Mouse (Mus musculus): Measurements from ENCODE around the gene Amotl1.
A peak's percentile ranks its signal among the peaks of the same experiment; 100 is the strongest.

Amotl1 gene

DNA sequence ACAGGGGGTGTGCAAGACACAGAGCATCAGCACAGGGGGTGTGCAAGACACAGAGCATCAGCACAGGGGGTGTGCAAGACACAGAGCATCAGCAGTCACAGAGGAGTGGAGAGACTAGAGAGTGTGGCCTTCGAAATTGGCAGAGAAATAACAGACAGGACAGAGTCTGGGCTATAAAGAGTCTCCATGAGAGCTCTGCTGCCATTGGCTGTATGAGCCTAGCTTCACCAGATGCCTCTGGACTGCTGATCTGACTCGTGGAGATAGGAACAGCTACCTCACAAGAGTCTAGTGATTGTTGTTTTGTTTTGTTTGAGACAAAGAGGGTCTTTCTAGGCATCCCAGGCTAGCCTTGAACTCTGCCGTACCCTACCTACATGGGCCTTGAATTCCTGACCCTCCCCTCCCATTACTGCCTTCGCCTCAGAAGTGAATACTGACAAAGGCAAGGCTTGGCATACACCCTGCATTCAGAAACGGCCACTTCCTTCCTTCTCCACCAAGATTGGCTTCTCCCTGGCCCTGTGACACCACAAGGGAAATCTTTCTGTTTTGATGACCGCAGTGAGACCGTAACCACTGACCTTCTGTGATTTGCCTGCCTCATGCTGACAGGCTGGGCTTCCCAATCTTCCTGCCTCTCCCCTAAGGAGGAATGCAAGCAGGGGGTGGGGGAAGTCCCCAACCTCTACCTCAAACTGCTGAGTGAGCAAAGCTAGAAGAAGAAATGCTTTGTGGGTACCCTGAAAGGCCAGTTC is 3.4 kb downstream of the Amotl1 start:
- DNase-seq (ENCODE audit: low read depth, low spot score): peak; percentile 75

GRCm38 (mm10) chr9:14636244-14636643 is 8.6 kb downstream of the Amotl1 start:
- DNase-seq (ENCODE audit: low read depth, low spot score): no peak

DNA sequence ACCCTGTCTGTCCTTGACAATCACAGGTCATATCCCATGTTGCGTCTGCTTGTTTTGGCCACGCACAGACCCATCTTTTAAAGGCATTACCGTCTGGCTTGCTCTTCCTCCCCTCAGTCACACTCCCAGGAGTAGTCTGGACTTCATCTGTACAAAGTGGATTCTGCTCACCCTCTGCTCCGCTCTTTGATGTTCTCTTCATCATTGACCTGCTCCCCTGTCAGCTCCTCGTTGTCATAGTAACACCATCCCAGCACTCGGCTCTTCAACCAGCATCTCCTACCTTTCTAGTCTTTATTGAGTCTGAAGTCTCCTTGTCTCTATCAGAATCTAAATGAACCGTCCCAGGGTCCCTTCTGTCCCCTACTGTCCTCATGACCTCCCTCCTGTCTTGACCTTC is 9.3 kb downstream of the Amotl1 start:
- no peak for DNase-seq (ENCODE audit: low read depth, low spot score)

GRCm38 (mm10) chr9:14634155-14634554 is 10.7 kb downstream of the Amotl1 start:
- DNase-seq (ENCODE audit: low read depth, low spot score): no peak

- no peak for DNase-seq (ENCODE audit: low read depth, low spot score)
Observed at GRCm38 (mm10) chr9:14632365-14633163, 12.3 kb downstream of the Amotl1 start.

DNA sequence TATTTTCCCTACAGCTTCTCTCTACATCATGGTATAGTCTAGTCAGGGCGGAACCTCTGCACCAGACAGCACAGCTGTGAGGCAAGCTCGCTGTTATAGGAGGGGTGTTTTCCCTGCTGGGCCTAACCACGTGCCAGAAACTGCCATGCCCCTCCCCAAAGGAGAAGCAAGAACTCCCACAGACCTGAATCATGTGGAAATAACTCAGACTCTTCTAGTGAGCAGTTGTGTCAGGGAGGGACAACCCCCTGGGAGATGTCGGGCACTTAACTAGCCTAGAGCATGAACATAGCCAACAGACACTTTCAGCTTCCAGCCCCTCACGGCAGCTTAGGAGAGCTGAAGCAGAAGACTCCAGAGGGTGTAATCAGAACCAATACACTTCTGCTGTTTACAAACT is 13.1 kb downstream of the Amotl1 start:
- no peak for DNase-seq (ENCODE audit: low read depth, low spot score)

DNA sequence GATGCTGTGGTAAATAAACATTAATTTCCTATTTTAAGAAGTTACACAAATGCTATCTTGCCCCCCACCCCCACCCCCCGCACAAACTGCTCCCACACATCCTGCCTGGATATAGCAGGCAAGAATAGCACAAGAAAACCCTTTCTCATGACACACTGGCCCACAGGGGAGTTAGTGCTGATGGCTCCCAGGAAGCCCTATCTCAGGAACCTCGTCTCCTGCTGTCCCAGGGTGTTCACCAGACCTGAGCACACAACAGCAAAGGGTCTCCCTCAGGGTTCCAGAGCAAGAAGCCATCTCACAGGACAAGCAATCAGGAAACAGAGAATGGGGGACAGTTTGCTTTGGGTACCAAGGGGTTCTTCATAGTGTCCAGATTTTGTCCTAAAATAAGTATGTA is 17.3 kb downstream of the Amotl1 start:
- DNase-seq (ENCODE audit: low read depth, low spot score): no peak

DNA sequence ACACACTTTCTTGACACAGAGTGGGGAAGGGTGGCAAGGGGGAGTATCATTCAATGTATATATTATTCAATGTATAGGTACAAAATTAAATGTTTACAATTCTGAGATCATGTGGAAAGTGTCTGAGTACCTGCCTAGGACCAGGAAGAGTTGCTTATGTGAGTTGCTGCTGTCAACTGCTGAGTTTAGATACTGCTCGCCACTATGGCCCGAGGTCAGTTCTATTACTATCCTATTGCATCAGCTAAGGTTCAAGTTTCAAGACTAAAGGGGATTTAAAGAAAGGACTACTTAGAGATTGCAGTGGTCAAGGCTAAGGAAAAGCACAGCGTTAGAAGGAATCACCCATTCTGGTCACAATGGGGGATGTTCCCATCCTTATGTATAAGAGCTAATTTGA is 18.9 kb downstream of the Amotl1 start:
- DNase-seq (ENCODE audit: low read depth, low spot score): no peak

- no peak for DNase-seq (ENCODE audit: low read depth, low spot score)
Observed at GRCm38 (mm10) chr9:14625024-14625423, 19.8 kb downstream of the Amotl1 start.

DNA sequence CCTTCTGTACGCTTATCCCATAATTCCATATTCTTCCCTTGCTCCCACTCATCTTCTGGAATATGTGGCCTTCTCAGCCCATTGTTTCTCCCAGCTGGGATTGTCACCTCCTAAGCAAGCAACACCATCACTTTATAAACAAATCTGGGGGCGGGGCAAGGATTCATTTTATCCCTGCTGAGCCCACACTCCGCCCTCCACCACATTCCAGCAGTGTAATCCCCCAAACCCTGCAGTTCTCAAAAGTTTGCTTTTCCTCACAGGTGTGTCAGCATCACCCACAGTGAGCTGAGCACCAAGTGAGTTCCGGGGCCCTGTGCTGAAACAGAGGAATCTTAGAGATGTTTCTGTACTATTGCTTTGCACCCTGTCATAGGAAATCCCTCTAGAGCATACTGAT is 20.9 kb downstream of the Amotl1 start:
- DNase-seq (ENCODE audit: low read depth, low spot score): no peak

DNA sequence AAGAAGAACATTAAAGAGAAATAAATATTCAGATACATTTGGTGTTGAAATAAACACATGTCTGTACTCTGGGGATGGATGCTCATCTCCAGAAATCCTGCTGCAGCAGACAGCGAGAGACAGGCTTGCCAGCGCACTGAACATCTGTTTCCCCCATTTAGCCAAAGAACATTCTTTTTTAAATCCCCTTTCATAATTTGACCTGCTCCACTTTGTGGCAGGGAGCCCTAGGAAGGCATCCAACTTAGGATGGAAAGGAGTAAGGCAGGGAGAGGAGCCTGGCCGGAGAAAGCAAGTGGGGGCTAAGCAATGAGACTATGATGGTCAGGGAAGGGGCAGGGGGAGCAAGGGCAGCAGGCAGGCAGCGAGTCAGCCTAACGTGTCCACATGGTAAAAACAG is 21.6 kb downstream of the Amotl1 start:
- no peak for DNase-seq (ENCODE audit: low read depth, low spot score)

- DNase-seq (ENCODE audit: low read depth, low spot score): no peak
Observed at GRCm38 (mm10) chr9:14622848-14623247, 22.0 kb downstream of the Amotl1 start.

- no peak for DNase-seq (ENCODE audit: low read depth, low spot score)
Observed at GRCm38 (mm10) chr9:14620107-14620506, 24.7 kb downstream of the Amotl1 start.

DNA sequence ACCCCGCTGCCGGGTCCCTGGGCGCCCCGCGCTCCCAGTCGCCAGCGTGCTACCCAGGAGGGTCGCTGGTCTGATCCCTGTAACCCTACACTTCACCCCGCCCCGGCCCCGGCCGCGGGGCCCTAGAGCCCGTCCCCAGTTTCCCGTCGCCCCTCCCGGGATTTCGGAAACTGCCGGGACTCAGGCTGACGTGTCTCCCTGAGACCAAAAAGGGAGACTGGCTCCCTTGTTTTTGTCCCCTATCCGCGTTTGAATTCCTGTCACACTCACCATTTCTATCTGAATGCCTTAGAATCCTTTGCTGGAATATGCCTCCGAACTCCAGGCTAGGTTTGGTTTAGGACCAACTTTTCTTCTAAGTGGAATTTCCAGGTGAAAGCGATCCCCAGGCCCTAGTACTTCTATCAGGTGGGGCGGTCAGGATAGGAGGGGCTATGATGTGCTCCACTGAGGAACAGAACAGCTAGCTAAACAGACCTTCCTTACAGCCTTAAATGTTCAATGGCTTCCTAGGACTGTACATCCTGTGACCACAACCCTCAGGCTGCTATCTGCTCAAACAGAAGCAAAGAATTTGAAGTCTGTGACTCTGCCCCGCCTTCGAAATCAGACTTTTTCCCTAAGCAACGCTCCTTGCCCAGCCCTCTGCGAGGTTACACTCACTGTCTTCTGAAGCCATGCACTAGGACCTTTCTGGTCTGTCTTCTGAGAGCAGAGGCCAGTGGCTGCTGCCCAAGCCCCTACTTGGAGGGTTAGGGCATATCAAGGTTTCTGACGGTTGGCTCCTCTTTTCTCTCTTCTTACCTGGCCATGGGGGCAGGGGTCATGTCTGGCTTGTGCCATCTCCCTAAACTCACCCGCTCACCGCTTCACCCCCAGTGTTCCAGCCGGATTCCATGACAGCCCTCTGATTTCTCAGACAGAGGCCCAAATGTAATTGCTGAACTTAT is 29.6 kb downstream of the Amotl1 start:
- DNase-seq (ENCODE audit: low read depth, low spot score): peak; percentile 23

DNA sequence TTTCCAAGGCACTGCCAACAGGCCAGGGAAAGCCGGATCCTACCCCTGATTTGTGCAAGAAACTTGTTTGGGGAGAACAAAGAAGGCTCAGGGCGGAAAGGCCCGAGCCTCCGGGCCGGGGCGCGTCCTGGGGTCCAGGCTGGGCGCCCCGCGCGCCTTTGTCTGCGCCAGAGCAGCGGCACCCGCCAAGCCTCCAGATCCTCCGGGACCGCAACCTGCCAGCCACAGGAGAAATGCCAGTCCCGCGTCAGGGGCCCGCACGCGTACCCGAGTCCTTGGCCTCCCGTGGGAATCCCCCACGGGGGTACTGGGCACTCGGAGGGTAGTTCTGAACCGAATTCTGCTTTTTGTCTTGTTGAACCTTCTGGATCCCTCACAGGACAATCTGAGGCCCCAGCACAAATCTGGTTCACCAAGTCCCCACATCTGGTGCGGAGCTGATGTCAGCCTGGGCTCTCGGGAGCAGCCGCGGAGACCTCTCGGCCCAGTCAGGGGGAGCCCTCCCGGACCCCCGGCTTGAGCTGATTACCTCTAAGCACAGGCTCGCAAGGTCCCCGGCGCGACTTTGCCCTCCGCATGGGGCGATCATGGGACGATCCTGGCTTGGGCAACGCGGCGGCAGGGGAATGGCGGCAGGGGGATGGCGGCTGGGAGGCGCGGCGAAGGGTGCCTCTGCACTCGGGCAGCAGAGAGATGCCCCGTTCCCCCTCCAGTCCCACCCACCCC is 30.5 kb downstream of the Amotl1 start:
- DNase-seq (ENCODE audit: low read depth, low spot score): peak; percentile 20

DNA sequence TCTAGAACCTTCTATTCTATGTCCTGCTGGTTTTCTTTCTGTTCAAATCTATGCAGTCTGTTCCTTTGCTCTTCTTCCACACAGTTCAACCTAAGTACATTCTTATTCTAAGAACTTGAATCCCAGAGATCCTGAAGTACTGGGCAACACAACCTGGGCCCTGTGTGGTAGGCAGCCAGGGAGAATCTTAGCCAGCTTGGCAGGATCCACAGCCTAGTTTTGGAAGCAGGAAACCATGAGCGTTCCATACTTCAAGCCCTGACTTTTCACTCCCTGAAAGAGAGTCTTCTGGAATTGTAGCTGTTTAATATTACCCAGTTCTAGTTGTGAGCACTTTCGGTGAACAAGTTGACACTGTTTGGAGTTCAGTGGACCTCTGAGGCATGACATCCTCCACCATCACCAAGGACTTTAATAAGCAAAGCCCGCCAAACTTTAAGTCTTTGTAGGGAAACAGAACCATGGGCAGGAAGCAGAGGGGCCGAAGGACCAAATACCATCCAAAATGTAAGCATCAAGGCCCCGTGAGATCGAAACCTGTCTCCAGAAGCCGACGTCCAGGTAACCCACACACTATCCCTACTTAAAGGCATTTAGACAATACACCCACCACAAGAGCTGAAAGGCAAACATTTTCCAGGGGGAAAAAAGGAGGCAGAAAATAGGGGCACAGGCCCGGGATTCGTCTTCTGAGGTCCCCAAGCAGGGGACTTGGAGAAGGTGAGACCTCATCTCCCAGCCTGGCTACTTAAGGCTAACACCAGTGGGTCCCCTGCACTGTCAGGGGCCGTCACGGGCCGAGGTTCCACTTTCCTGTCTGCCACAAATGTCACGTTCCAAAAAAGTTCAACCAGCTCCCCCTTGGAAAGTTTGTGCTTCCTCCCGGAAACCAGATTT is 31.3 kb downstream of the Amotl1 start:
- no peak for DNase-seq (ENCODE audit: low read depth, low spot score)

DNA sequence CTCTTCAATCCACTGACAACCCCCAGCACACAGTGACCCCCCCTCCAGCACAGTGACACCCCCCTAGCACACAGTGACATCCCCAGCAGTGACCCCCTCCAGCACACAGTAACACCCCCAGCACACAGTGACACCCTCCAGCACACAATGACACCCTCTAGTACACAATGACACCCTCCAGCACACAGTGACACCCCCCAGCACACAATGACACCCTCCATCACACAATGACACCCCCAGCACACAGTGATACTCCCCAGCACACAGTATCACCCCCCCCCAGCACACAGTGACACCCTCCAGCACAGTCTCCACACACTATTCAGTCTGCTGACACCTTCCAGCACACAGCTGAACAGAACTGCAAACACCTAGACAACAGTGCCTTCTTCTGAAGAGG is 32.3 kb downstream of the Amotl1 start:
- DNase-seq (ENCODE audit: low read depth, low spot score): no peak

- DNase-seq (ENCODE audit: low read depth, low spot score): no peak
Observed at GRCm38 (mm10) chr9:14608521-14608920, 36.3 kb downstream of the Amotl1 start.

GRCm38 (mm10) chr9:14607464-14607863 is 37.4 kb downstream of the Amotl1 start:
- DNase-seq (ENCODE audit: low read depth, low spot score): no peak

DNA sequence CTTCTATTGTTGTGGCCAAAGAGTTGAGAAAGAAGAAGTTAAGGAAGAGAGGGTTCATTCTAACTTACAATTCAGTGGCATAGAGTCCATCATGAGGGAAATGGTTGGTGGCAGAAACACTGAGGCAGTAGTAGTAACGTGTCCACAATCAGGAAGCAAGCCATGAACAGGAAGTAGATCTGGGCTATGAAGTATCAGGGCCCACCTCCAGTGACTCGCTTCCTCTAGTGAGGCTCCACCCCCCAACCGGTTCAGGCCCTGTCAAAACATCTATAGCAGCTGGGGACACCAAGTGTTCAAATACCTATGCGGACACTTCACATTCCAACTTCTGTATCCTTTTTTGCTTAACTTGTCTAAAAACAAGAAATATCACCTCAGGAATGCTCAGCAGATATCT is 38.9 kb downstream of the Amotl1 start:
- DNase-seq (ENCODE audit: low read depth, low spot score): no peak
